Mouse (Mus musculus): ENCODE results near the gene Rabep2. TPM values are rescaled to one million over a fixed set of nuclear protein-coding genes. Genes with fewer than 3 reads are reported as not detected.

Gene Rabep2
- polyA plus RNA-seq, 1 experiment from 2014 or later, result 28.1 TPM

GRCm38 (mm10) chr7:126463547-126463946 lies 35.0 kb downstream of the Rabep2 start:
- ATAC-seq (ENCODE audit: insufficient number of reproducible peaks, low FRiP score, low TSS enrichment, low read depth) (no peak), DNase-seq (ENCODE audit: low spot score) (no peak)
- Histone ChIP-seq H3K4me1 (ENCODE audit: control insufficient read depth, insufficient read depth, low read length) (peaks cover 11% of the 10 kb centered on the region), H3K27me3 (ENCODE audit: control insufficient read depth, insufficient read depth, low read length) (no peaks in the 10 kb centered on the region), H3K9ac (ENCODE audit: low read length) (no peak overlapping the region), H3K4me3 (ENCODE audit: low read depth, low read length) (no peak overlapping the region), H3K27ac (replicated peaks; ENCODE audit: low read depth, low read length) (no peak overlapping the region), H3K36me3 (ENCODE audit: control insufficient read depth, insufficient read depth, low read length) (peaks cover 9% of the 10 kb centered on the region; the same call in 1 of the 2 replicates), H3K9me3 (ENCODE audit: control insufficient read depth, low read length) (no peaks in the 10 kb centered on the region), H3K4me2 (ENCODE audit: low read depth, severe bottlenecking) (no peak overlapping the region)
- WGBS, result 48% methylated on average over 4 of the region's 4 CpGs

GRCm38 (mm10) chr7:126464121-126464520 lies 35.6 kb downstream of the Rabep2 start:
- Histone ChIP-seq H3K4me1 (ENCODE audit: control insufficient read depth, insufficient read depth, low read length) (peaks cover 11% of the 10 kb centered on the region), H3K27ac (replicated peaks; ENCODE audit: low read depth, low read length) (no peak overlapping the region), H3K36me3 (ENCODE audit: control insufficient read depth, insufficient read depth, low read length) (peaks cover 14% of the 10 kb centered on the region), H3K4me2 (ENCODE audit: low read depth, severe bottlenecking) (no peak overlapping the region), H3K9me3 (ENCODE audit: control insufficient read depth, low read length) (no peaks in the 10 kb centered on the region), H3K9ac (ENCODE audit: low read length) (no peak overlapping the region), H3K4me3 (ENCODE audit: low read depth, low read length) (no peak overlapping the region), H3K27me3 (ENCODE audit: control insufficient read depth, insufficient read depth, low read length) (no peaks in the 10 kb centered on the region)
- ATAC-seq (ENCODE audit: insufficient number of reproducible peaks, low FRiP score, low TSS enrichment, low read depth) (no peak), DNase-seq (ENCODE audit: low spot score) (no peak)
- WGBS, result 41% methylated on average over 4 of the region's 4 CpGs

GRCm38 (mm10) chr7:126464836-126465235 lies 36.3 kb downstream of the Rabep2 start:
- H3K4me2 ChIP-seq (ENCODE audit: low read depth, severe bottlenecking), result no peak overlapping the region
- H3K36me3 ChIP-seq (ENCODE audit: control insufficient read depth, insufficient read depth, low read length), result peaks cover 16% of the 10 kb centered on the region
- H3K4me3 ChIP-seq (ENCODE audit: low read depth, low read length), result no peak overlapping the region
- ATAC-seq (ENCODE audit: insufficient number of reproducible peaks, low FRiP score, low TSS enrichment, low read depth) (no peak), DNase-seq (ENCODE audit: low spot score) (no peak)
- H3K9ac ChIP-seq (ENCODE audit: low read length), result no peak overlapping the region
- H3K27me3 ChIP-seq (ENCODE audit: control insufficient read depth, insufficient read depth, low read length), result no peaks in the 10 kb centered on the region
- H3K9me3 ChIP-seq (ENCODE audit: control insufficient read depth, low read length), result no peaks in the 10 kb centered on the region
- peaks cover 11% of the 10 kb centered on the region for H3K4me1 ChIP-seq (ENCODE audit: control insufficient read depth, insufficient read depth, low read length)
- 21% methylated on average over 5 of the region's 5 CpGs for WGBS
- H3K27ac ChIP-seq (replicated peaks; ENCODE audit: low read depth, low read length), result no peak overlapping the region

GRCm38 (mm10) chr7:126465246-126466030 lies 36.9 kb downstream of the Rabep2 start:
- H3K4me1 ChIP-seq (ENCODE audit: control insufficient read depth, insufficient read depth, low read length), result peaks cover 11% of the 10 kb centered on the region
- H3K27ac ChIP-seq (replicated peaks; ENCODE audit: low read depth, low read length), result no peak overlapping the region
- peaks cover 16% of the 10 kb centered on the region for H3K36me3 ChIP-seq (ENCODE audit: control insufficient read depth, insufficient read depth, low read length)
- DNase-seq (ENCODE audit: low spot score), result no peak
- no peak overlapping the region for H3K4me2 ChIP-seq (ENCODE audit: low read depth, severe bottlenecking)
- H3K9ac ChIP-seq (ENCODE audit: low read length), result no peak overlapping the region
- H3K9me3 ChIP-seq (ENCODE audit: control insufficient read depth, low read length), result no peaks in the 10 kb centered on the region
- ATAC-seq (ENCODE audit: insufficient number of reproducible peaks, low FRiP score, low TSS enrichment, low read depth), result no peak
- H3K27me3 ChIP-seq (ENCODE audit: control insufficient read depth, insufficient read depth, low read length), result no peaks in the 10 kb centered on the region
- WGBS, result 35% methylated on average over 7 of the region's 7 CpGs
- no peak overlapping the region for H3K4me3 ChIP-seq (ENCODE audit: low read depth, low read length)

GRCm38 (mm10) chr7:126466116-126466515 lies 37.6 kb downstream of the Rabep2 start:
- no peak overlapping the region for H3K4me3 ChIP-seq (ENCODE audit: low read depth, low read length)
- DNase-seq (ENCODE audit: low spot score), result no peak
- H3K4me1 ChIP-seq (ENCODE audit: control insufficient read depth, insufficient read depth, low read length), result peaks cover 7% of the 10 kb centered on the region
- H3K9ac ChIP-seq (ENCODE audit: low read length), result no peak overlapping the region
- peaks cover 18% of the 10 kb centered on the region for H3K36me3 ChIP-seq (ENCODE audit: control insufficient read depth, insufficient read depth, low read length)
- H3K27ac ChIP-seq (replicated peaks; ENCODE audit: low read depth, low read length), result no peak overlapping the region
- H3K9me3 ChIP-seq (ENCODE audit: control insufficient read depth, low read length), result no peaks in the 10 kb centered on the region
- WGBS, result 63% methylated on average over 9 of the region's 9 CpGs
- H3K4me2 ChIP-seq (ENCODE audit: low read depth, severe bottlenecking), result no peak overlapping the region
- H3K27me3 ChIP-seq (ENCODE audit: control insufficient read depth, insufficient read depth, low read length), result no peaks in the 10 kb centered on the region
- ATAC-seq (ENCODE audit: insufficient number of reproducible peaks, low FRiP score, low TSS enrichment, low read depth), result no peak

- DNase-seq (ENCODE audit: low spot score) (no peak), ATAC-seq (ENCODE audit: insufficient number of reproducible peaks, low FRiP score, low TSS enrichment, low read depth) (no peak)
- Histone ChIP-seq H3K4me3 (ENCODE audit: low read depth, low read length) (no peak overlapping the region), H3K9me3 (ENCODE audit: control insufficient read depth, low read length) (no peaks in the 10 kb centered on the region), H3K4me2 (ENCODE audit: low read depth, severe bottlenecking) (no peak overlapping the region), H3K27ac (replicated peaks; ENCODE audit: low read depth, low read length) (no peak overlapping the region), H3K4me1 (ENCODE audit: control insufficient read depth, insufficient read depth, low read length) (peaks cover 3% of the 10 kb centered on the region), H3K9ac (ENCODE audit: low read length) (no peak overlapping the region), H3K27me3 (ENCODE audit: control insufficient read depth, insufficient read depth, low read length) (no peaks in the 10 kb centered on the region), H3K36me3 (ENCODE audit: control insufficient read depth, insufficient read depth, low read length) (peaks cover 18% of the 10 kb centered on the region)
- 91% methylated on average over 5 of the region's 5 CpGs for WGBS
Measured at GRCm38 (mm10) chr7:126466707-126467106, 38.1 kb downstream of the Rabep2 start.

GRCm38 (mm10) chr7:126467271-126467670 lies 38.7 kb downstream of the Rabep2 start:
- Histone ChIP-seq H3K4me2 (ENCODE audit: low read depth, severe bottlenecking) (no peak overlapping the region), H3K36me3 (ENCODE audit: control insufficient read depth, insufficient read depth, low read length) (peaks cover 21% of the 10 kb centered on the region), H3K4me3 (ENCODE audit: low read depth, low read length) (no peak overlapping the region), H3K9me3 (ENCODE audit: control insufficient read depth, low read length) (no peaks in the 10 kb centered on the region), H3K27ac (replicated peaks; ENCODE audit: low read depth, low read length) (no peak overlapping the region), H3K27me3 (ENCODE audit: control insufficient read depth, insufficient read depth, low read length) (no peaks in the 10 kb centered on the region), H3K9ac (ENCODE audit: low read length) (no peak overlapping the region), H3K4me1 (ENCODE audit: control insufficient read depth, insufficient read depth, low read length) (peaks cover 3% of the 10 kb centered on the region)
- no peak for ATAC-seq (ENCODE audit: insufficient number of reproducible peaks, low FRiP score, low TSS enrichment, low read depth)
- WGBS, result 68% methylated on average over 5 of the region's 5 CpGs
- DNase-seq (ENCODE audit: low spot score), result peak; percentile 55

GRCm38 (mm10) chr7:126467834-126468627 lies 39.5 kb downstream of the Rabep2 start:
- H3K27me3 ChIP-seq (ENCODE audit: control insufficient read depth, insufficient read depth, low read length), result no peaks in the 10 kb centered on the region
- DNase-seq (ENCODE audit: low spot score) (no peak), ATAC-seq (ENCODE audit: insufficient number of reproducible peaks, low FRiP score, low TSS enrichment, low read depth) (no peak)
- no peak overlapping the region for H3K4me3 ChIP-seq (ENCODE audit: low read depth, low read length)
- no peak overlapping the region for H3K27ac ChIP-seq (replicated peaks; ENCODE audit: low read depth, low read length)
- no peak overlapping the region for H3K4me2 ChIP-seq (ENCODE audit: low read depth, severe bottlenecking)
- H3K36me3 ChIP-seq (ENCODE audit: control insufficient read depth, insufficient read depth, low read length), result peaks cover 24% of the 10 kb centered on the region
- H3K9ac ChIP-seq (ENCODE audit: low read length), result no peak overlapping the region; the same call in 1 of the 2 replicates
- H3K4me1 ChIP-seq (ENCODE audit: control insufficient read depth, insufficient read depth, low read length), result peaks cover under 1% of the 10 kb centered on the region
- 89% methylated on average over 18 of the region's 18 CpGs for whole genome bisulfite sequencing
- H3K9me3 ChIP-seq (ENCODE audit: control insufficient read depth, low read length), result no peaks in the 10 kb centered on the region
